20 mouse cellular contexts compared by ENCODE assay signal in genomic region chr11:26164651-26165259, GRCm38 (mm10). TPM values are rescaled to one million over a fixed set of nuclear protein-coding genes. Genes with fewer than 3 reads are reported as not detected.
DNase-seq lines count a peak whose midpoint lies in the region; TF ChIP-seq lines count a peak whose summit lies in the region.
"Had no signal": no experiment of that assay in that cellular context is flagged by ENCODE, and none has a peak within 500 bp of the region (broad histone marks: within the 10 kb centered on the region; RNA-seq: fewer than 3 reads in every experiment).

No protein-coding gene starts in this region.

- TF ChIP-seq CTCF in layer of hippocampus, adult 2 months (conservative IDR thresholded peaks at IDR 0.05) = no peak

- peak in 1 of 2 experiments; percentile 16 for DNase-seq in layer of hippocampus, adult 2 months (ENCODE audit: low spot score in 2 of 2)
- no peak for DNase-seq in layer of hippocampus, postnatal 36 days
- peak; percentile 5 for DNase-seq in CD4-positive, CD25-positive, alpha-beta regulatory T cell, adult 2 months (ENCODE audit: low read depth, low spot score)
- DNase-seq in induced T-regulatory cell, adult 2 months (ENCODE audit: low read depth) = peak; percentile 41
- peak; percentile 4 for DNase-seq in naive thymus-derived CD4-positive, alpha-beta T cell, adult 2 months (ENCODE audit: low read depth)
- DNase-seq in retina, embryonic 14.5 days (ENCODE audit: low spot score) = no peak
- DNase-seq in T-cell, adult 2 months (ENCODE audit: low spot score) = no peak
- DNase-seq: B cell, adult 2 months; cerebellum, adult 2 months; gastrocnemius, postnatal 25 days; kidney, adult 11 months; liver, embryonic 13.5 days; right cerebral cortex, postnatal 25 days; thymus, postnatal 36 days had no signal

- peak overlapping the region; percentile 80 for H3K27ac ChIP-seq in layer of hippocampus, adult 2 months
- H3K27ac ChIP-seq: hindbrain, embryonic 14.5 days; kidney, postnatal 0 days; limb, embryonic 12.5 days; liver, embryonic 13.5 days; midbrain, embryonic 15.5 days had no signal

- H3K4me3 ChIP-seq in layer of hippocampus, adult 2 months = no peak overlapping the region
- H3K4me3 ChIP-seq: erythroblast, embryonic 14.5 days; limb, embryonic 12.5 days; liver, embryonic 13.5 days; midbrain, embryonic 15.5 days had no signal

RNA-seq across cellular contexts. Expression of gene 5730522E02Rik, which starts 45.8 kb away (rescaled TPM):
- 10 to 100 TPM; 13.9 to 14.0 TPM for total RNA-seq in layer of hippocampus, adult 2 months (2021)
- total RNA-seq in layer of hippocampus, postnatal 36 days (2021) = 10 to 100 TPM; 11.2 TPM
- total RNA-seq: common myeloid progenitor, adult 5-6 weeks; gastrocnemius, postnatal 25 days had no signal

Comparison
In these comparisons a context has a peak if more than half of its experiments do, and no peak if none do; other contexts are left out.
1. DNase-seq: peak in CD4-positive, CD25-positive, alpha-beta regulatory T cell, adult 2 months (single experiment), induced T-regulatory cell, adult 2 months (single experiment) and naive thymus-derived CD4-positive, alpha-beta T cell, adult 2 months (single experiment); none in layer of hippocampus, postnatal 36 days (0 of 2), retina, embryonic 14.5 days (single experiment) and T-cell, adult 2 months (single experiment).